Mouse (Mus musculus) stomach, embryonic 15.5 days (tissue): ENCODE results near the gene Lats2. TPM values are rescaled to one million over a fixed set of nuclear protein-coding genes. Genes with fewer than 3 reads are reported as not detected.

ENCODE experiments used
- ATAC-seq: fragments of 200-750 bp; cut with Nextera tagmentation; 2 replicates; pipeline ENCODE4 v1.8.0; 2017; ENCODE audit warnings: low read depth, moderate number of reproducible peaks, moderate TSS enrichment; ENCODE audit not compliant: insufficient read depth, low FRiP score
- H3K27ac ChIP-seq: fragments of 300-500 bp; sonication (generic); 2 replicates; pipeline ENCODE4 v1.5.1; 2015; ENCODE audit warnings: mild to moderate bottlenecking, inconsistent platforms
- H3K27me3 ChIP-seq: fragments of 300-500 bp; sonication (generic); replicated peaks from 2 replicates; pipeline ENCODE4 v1.6.1; 2015; ENCODE audit warnings: inconsistent platforms
- H3K36me3 ChIP-seq: fragments of 300-500 bp; sonication (generic); 2 replicates; pipeline ENCODE4 v1.6.1; 2015; ENCODE audit warnings: inconsistent platforms
- H3K4me1 ChIP-seq: fragments of 300-500 bp; sonication (generic); 2 replicates; pipeline ENCODE4 v1.6.1; 2015; ENCODE audit warnings: inconsistent platforms
- H3K4me2 ChIP-seq: fragments of 300-500 bp; sonication (generic); 2 replicates; pipeline ENCODE4 v1.6.1; 2015; ENCODE audit warnings: mild to moderate bottlenecking, inconsistent platforms
- H3K4me3 ChIP-seq: fragments of 300-500 bp; sonication (generic); replicated peaks from 2 replicates; pipeline ENCODE4 v1.5.1; 2015; ENCODE audit warnings: inconsistent platforms
- H3K9ac ChIP-seq: fragments of 300-500 bp; sonication (generic); 2 replicates; pipeline ENCODE4 v1.6.1; 2015; ENCODE audit warnings: inconsistent platforms
- H3K9me3 ChIP-seq: fragments of 300-500 bp; sonication (generic); 2 replicates; pipeline ENCODE4 v1.6.1; 2016; ENCODE audit warnings: inconsistent platforms
- WGBS: fragments of 180-500 bp; shearing (Covaris S2); methylation state at CpG from one replicate; pipeline ENCODE4 v1.1.7; 2015; 5-methylcytosine and 5-hydroxymethylcytosine counted together
- polyA plus RNA-seq: library from polyadenylated mRNA; unstranded; fragments of >200 nt; fragmentation: Nextera tagmentation; extraction: Ambion mirVana; gene quantifications from 2 replicates; pipeline ENCODE4 v1.2.1, GENCODE M21; 2015

Gene Lats2
- polyA plus RNA-seq, 1 experiment from 2014 or later = 19.1 TPM

- no peaks in the 10 kb centered on the region for H3K9me3 ChIP-seq
- H3K4me3 ChIP-seq = no peak overlapping the region
- peaks cover 7% of the 10 kb centered on the region; the same call in 1 of the 2 replicates for H3K36me3 ChIP-seq
- no peak overlapping the region for H3K4me2 ChIP-seq
- H3K27ac ChIP-seq = peak overlapping the region; percentile 55
- no peak for ATAC-seq
- peaks cover 17% of the 10 kb centered on the region for H3K4me1 ChIP-seq
- no peak overlapping the region for H3K9ac ChIP-seq
- 50% methylated on average over 18 of the region's 18 CpGs for WGBS
- H3K27me3 ChIP-seq = no peaks in the 10 kb centered on the region
Measured at GRCm38 (mm10) chr14:57707100-57707893, 50.9 kb downstream of the Lats2 start.

GRCm38 (mm10) chr14:57706760-57707099 lies 51.5 kb downstream of the Lats2 start:
- no peaks in the 10 kb centered on the region for H3K9me3 ChIP-seq
- H3K27ac ChIP-seq = peak overlapping the region; percentile 55; the same call in 1 of the 2 replicates
- no peak overlapping the region for H3K9ac ChIP-seq
- no peak overlapping the region for H3K4me3 ChIP-seq
- no peaks in the 10 kb centered on the region for H3K27me3 ChIP-seq
- ATAC-seq = no peak
- H3K4me1 ChIP-seq = peaks cover 20% of the 10 kb centered on the region
- WGBS = 86% methylated on average over 4 of the region's 4 CpGs
- H3K36me3 ChIP-seq = peaks cover 7% of the 10 kb centered on the region; the same call in 1 of the 2 replicates
- H3K4me2 ChIP-seq = no peak overlapping the region

DNA sequence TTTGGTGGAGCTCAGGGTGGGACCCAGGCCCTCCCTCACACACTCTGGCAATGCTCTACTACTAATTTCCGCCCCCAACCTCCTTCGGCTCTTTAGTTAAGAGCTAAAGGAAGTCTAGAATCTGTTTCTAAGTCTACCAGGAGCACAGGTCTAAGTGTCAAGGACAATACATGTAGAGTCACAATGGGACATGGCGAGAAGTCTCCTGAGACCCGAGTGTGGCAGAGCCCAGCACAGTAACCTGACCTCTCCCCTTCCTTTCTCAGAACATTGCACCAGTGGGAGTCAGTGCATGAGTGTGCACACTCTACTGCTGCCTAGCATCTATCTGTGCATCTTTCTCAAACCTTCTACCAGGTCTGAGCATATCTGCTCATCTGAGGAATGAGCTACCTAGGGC lies 52.4 kb downstream of the Lats2 start:
- no peak for ATAC-seq
- peaks cover 7% of the 10 kb centered on the region; the same call in 1 of the 2 replicates for H3K36me3 ChIP-seq
- 85% methylated on average over 4 of the region's 4 CpGs for WGBS
- no peaks in the 10 kb centered on the region for H3K27me3 ChIP-seq
- H3K4me2 ChIP-seq = no peak overlapping the region
- peaks cover 17% of the 10 kb centered on the region for H3K4me1 ChIP-seq
- no peaks in the 10 kb centered on the region for H3K9me3 ChIP-seq
- H3K27ac ChIP-seq = no peak overlapping the region
- H3K9ac ChIP-seq = no peak overlapping the region
- H3K4me3 ChIP-seq = no peak overlapping the region

DNA sequence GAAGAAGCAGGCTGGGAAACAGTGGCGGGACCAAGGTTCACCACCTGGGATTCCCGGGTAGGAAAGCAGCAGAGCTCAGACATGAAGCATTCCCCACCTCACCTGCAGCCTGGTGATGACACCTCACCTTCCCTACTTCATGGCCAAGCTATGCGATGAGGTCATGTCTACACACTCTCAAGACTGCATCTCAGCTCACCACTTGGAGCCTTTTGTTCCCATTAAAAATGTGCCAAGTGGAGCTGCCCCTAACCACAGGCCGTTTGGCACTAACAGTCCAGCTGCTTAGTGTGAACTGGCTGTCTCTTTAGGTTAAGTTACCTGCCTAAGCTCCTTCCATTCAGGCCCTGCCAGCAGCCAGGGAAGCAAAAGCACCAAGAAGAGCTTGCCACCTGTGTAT lies 53.1 kb downstream of the Lats2 start:
- Histone ChIP-seq H3K4me3 (no peak overlapping the region), H3K9ac (no peak overlapping the region), H3K27ac (no peak overlapping the region), H3K36me3 (peaks cover 13% of the 10 kb centered on the region), H3K9me3 (no peaks in the 10 kb centered on the region), H3K4me2 (no peak overlapping the region), H3K27me3 (no peaks in the 10 kb centered on the region), H3K4me1 (peaks cover 17% of the 10 kb centered on the region)
- WGBS = 85% methylated on average over 4 of the region's 4 CpGs
- ATAC-seq = no peak

GRCm38 (mm10) chr14:57701915-57702477 lies 56.2 kb downstream of the Lats2 start:
- Histone ChIP-seq H3K9ac (no peak overlapping the region), H3K36me3 (peaks cover 27% of the 10 kb centered on the region), H3K27me3 (no peaks in the 10 kb centered on the region), H3K9me3 (no peaks in the 10 kb centered on the region), H3K4me2 (no peak overlapping the region), H3K4me3 (no peak overlapping the region), H3K27ac (peak overlapping the region; percentile 26; the same call in 1 of the 2 replicates), H3K4me1 (peaks cover 4% of the 10 kb centered on the region; the same call in 1 of the 2 replicates)
- 63% methylated on average over 12 of the region's 12 CpGs for WGBS
- ATAC-seq = peak; percentile 76

GRCm38 (mm10) chr14:57699461-57699970 lies 58.7 kb downstream of the Lats2 start:
- Histone ChIP-seq H3K27ac (no peak overlapping the region), H3K4me1 (peaks cover 4% of the 10 kb centered on the region; the same call in 1 of the 2 replicates), H3K9ac (no peak overlapping the region), H3K27me3 (no peaks in the 10 kb centered on the region), H3K36me3 (peaks cover 28% of the 10 kb centered on the region), H3K9me3 (no peaks in the 10 kb centered on the region), H3K4me3 (no peak overlapping the region), H3K4me2 (no peak overlapping the region)
- peak; percentile 19; the same call in 1 of the 2 replicates for ATAC-seq
- 97% methylated on average over 33 of the region's 33 CpGs for WGBS

- 82% methylated on average over 10 of the region's 10 CpGs for WGBS
- H3K9ac ChIP-seq = no peak overlapping the region
- peaks cover 4% of the 10 kb centered on the region; the same call in 1 of the 2 replicates for H3K4me1 ChIP-seq
- no peak overlapping the region for H3K4me3 ChIP-seq
- no peaks in the 10 kb centered on the region for H3K9me3 ChIP-seq
- no peaks in the 10 kb centered on the region for H3K27me3 ChIP-seq
- no peak overlapping the region for H3K4me2 ChIP-seq
- H3K27ac ChIP-seq = no peak overlapping the region
- H3K36me3 ChIP-seq = peaks cover 33% of the 10 kb centered on the region
- ATAC-seq = no peak
Measured at GRCm38 (mm10) chr14:57699016-57699415, 59.2 kb downstream of the Lats2 start.

- Histone ChIP-seq H3K36me3 (peaks cover 38% of the 10 kb centered on the region), H3K27ac (no peak overlapping the region), H3K4me1 (no peaks in the 10 kb centered on the region), H3K27me3 (no peaks in the 10 kb centered on the region), H3K9ac (no peak overlapping the region), H3K4me2 (no peak overlapping the region), H3K9me3 (no peaks in the 10 kb centered on the region), H3K4me3 (no peak overlapping the region)
- no peak for ATAC-seq
- WGBS = 88% methylated on average over 15 of the region's 15 CpGs
Measured at GRCm38 (mm10) chr14:57696066-57696465, 62.1 kb downstream of the Lats2 start.

- H3K4me1 ChIP-seq = no peaks in the 10 kb centered on the region
- H3K9ac ChIP-seq = no peak overlapping the region
- H3K27me3 ChIP-seq = no peaks in the 10 kb centered on the region
- H3K4me3 ChIP-seq = no peak overlapping the region
- no peaks in the 10 kb centered on the region for H3K9me3 ChIP-seq
- H3K4me2 ChIP-seq = no peak overlapping the region
- 88% methylated on average over 8 of the region's 8 CpGs for WGBS
- ATAC-seq = no peak
- H3K36me3 ChIP-seq = peaks cover 37% of the 10 kb centered on the region
- no peak overlapping the region for H3K27ac ChIP-seq
Measured at GRCm38 (mm10) chr14:57695550-57695949, 62.6 kb downstream of the Lats2 start.

GRCm38 (mm10) chr14:57694246-57694645 lies 63.9 kb downstream of the Lats2 start:
- no peak for ATAC-seq
- no peak overlapping the region for H3K4me2 ChIP-seq
- no peaks in the 10 kb centered on the region for H3K9me3 ChIP-seq
- 85% methylated on average over 16 of the region's 16 CpGs for WGBS
- H3K27me3 ChIP-seq = no peaks in the 10 kb centered on the region
- H3K36me3 ChIP-seq = peaks cover 24% of the 10 kb centered on the region
- no peak overlapping the region for H3K9ac ChIP-seq
- no peaks in the 10 kb centered on the region for H3K4me1 ChIP-seq
- H3K27ac ChIP-seq = no peak overlapping the region
- H3K4me3 ChIP-seq = no peak overlapping the region

DNA sequence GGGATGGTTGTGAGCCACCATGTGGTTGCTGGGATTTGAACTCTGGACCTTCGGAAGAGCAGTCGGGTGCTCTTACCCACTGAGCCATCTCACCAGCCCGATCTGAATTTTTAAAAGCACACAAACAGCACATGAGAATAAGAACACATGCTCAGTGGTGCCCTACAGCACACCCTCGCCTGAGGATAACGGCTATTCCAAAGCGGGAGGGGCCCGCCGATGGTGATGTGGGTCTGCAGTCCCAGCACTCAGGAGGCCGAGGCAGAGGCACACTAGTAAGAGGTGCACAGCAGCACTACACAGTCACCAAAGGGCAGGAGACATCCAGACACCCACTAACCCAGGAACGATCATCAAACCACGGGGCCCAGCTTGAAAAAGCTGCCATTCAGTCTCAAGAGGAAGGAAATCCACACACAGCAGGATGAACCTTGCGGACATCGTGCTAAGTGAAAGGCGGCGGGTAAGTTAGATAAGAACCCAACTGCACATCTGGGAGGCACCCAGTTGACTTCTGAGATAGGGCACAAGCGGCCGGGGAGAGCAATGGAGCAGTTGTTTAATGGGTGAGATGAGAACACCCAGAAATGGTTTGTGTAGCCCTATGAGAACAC lies 65.6 kb downstream of the Lats2 start:
- no peak overlapping the region for H3K4me3 ChIP-seq
- H3K4me1 ChIP-seq = no peaks in the 10 kb centered on the region
- no peak overlapping the region for H3K4me2 ChIP-seq
- H3K9me3 ChIP-seq = no peaks in the 10 kb centered on the region
- H3K36me3 ChIP-seq = peaks cover 18% of the 10 kb centered on the region
- H3K27me3 ChIP-seq = no peaks in the 10 kb centered on the region
- WGBS = 80% methylated on average over 17 of the region's 17 CpGs
- no peak overlapping the region for H3K27ac ChIP-seq
- H3K9ac ChIP-seq = no peak overlapping the region
- 0 out of 2 replicates have a peak, but pooled peaks have one; percentile 67 for ATAC-seq

- WGBS = 96% methylated on average over 24 of the region's 24 CpGs
- Histone ChIP-seq H3K9ac (no peak overlapping the region), H3K36me3 (peaks cover 18% of the 10 kb centered on the region), H3K27ac (no peak overlapping the region), H3K27me3 (no peaks in the 10 kb centered on the region), H3K4me1 (no peaks in the 10 kb centered on the region), H3K4me3 (no peak overlapping the region), H3K4me2 (no peak overlapping the region), H3K9me3 (no peaks in the 10 kb centered on the region)
- no peak for ATAC-seq
Measured at GRCm38 (mm10) chr14:57691316-57691715, 66.9 kb downstream of the Lats2 start.
